Mouse (Mus musculus) thymus, postnatal 36 days (tissue): ENCODE results near the gene Mns1.

ENCODE experiments used
- DNase-seq, 2 experiments: peaks; one replicate each; pipeline ENCODE4 v3.0.0; 2022; ENCODE audit warnings: mixed read lengths in 2 of 2

Mns1 gene

DNA sequence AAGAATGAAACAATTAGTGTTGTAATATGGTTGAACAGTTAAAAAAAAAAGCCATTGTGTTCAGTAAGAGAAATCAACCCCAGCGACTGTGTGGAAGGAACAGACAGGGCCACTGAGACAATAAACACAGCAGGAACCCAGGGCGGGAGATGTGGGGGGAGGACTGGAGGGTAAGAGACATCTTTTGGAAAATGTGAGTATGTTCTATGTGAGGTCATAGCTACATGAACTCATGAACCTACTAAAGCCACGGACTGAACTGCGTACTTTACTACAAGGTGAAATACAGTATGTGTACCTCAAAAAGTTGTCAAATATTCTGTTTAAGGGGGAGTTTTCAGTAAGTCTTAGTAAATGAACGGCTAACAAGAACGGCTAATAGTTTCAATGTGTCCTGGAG lies 39.5 kb downstream of the Mns1 start:
- DNase-seq, result no peak

GRCm38 (mm10) chr9:72479276-72479675 lies 41.5 kb downstream of the Mns1 start:
- DNase-seq, result peak; percentile 34 to 53

DNA sequence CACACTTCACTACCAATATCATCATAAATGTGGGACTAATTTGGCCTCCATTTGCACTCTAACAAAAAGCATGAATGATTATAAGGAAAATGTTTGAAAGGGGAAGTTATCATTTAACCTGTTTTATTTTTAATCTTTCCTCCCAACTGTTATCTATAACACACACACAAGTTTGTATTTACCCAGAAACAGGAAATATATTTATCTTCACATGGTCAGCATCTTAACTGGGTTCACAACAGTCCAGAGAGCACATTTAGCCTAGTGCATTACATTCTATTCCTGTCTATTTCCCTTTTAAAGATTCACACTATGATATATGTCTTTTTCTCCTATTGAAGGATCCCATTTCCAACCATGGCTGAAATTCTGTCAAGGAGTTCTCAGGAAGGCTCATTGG lies 50.7 kb downstream of the Mns1 start:
- DNase-seq, result no peak

GRCm38 (mm10) chr9:72489131-72489530 lies 51.3 kb downstream of the Mns1 start:
- DNase-seq, result no peak

GRCm38 (mm10) chr9:72491559-72492193 lies 53.9 kb downstream of the Mns1 start:
- peak; percentile 88 to 91 for DNase-seq

DNA sequence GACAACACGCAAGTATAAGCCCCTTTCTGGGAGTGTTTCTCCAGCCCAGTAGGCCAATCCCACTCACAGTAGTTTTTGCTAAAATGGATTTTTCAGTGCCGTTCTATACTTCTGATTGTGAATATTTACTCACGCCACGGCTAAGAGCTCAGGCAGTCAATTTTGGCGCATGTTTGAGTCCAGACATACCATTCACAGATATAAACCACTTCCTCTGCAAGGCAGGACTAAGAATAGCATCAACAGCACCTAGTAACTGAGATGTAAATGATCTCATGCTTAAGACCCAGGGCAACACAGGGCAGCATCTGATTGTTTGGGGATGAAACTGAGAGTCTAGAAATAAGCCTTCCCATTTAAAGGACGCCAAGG lies 54.4 kb downstream of the Mns1 start, which contains the start of gene Tex9:
Gene Tex9 (minus strand): TSS at position 19 of the 372 bp plus-strand sequence.
- DNase-seq, result no peak

GRCm38 (mm10) chr9:72493465-72493864 lies 55.7 kb downstream of the Mns1 start:
- DNase-seq, result peak; percentile 27 to 52

- DNase-seq, result no peak
These were observed 56.3 kb downstream of the Mns1 start for GRCm38 (mm10) chr9:72493984-72494685.

DNA sequence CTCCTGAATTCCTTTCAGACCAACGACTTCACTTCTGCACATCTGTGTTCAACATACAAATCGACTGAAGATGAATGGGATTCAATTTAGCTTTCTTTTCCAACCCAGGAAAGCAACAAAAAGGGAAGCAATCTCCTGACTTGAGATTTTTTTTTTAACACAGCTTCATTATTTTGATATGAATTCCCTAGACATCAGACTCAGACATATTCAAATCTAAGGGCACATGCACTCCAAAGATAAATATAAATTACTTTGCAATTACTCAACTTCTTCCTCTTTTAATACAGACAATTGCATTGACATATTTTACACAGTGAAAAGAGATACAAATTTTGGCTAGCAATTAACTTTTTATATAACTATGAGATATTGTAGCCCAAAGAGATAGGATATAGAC lies 58.9 kb downstream of the Mns1 start:
- no peak for DNase-seq

- no peak for DNase-seq
These were observed 59.4 kb downstream of the Mns1 start for GRCm38 (mm10) chr9:72497171-72497570.
